Mouse (Mus musculus) lung, postnatal 0 days (tissue): ENCODE measurements around the gene Cdc42ep4.

Experiments used
- CTCF ChIP-seq: IDR thresholded peaks from 2 replicates; pipeline ENCODE4 v1.5.1; 2016; ENCODE audit warnings: antibody characterized with exemption, mild to moderate bottlenecking
- EP300 ChIP-seq: IDR thresholded peaks from 2 replicates; pipeline ENCODE4 v1.6.1; 2016; ENCODE audit warnings: antibody characterized with exemption, mild to moderate bottlenecking, control low read depth

- no peak for TF ChIP-seq CTCF
- TF ChIP-seq EP300, result no peak
Measured at GRCm38 (mm10) chr11:113730879-113731278, 20.8 kb downstream of the Cdc42ep4 start.
